Mouse (Mus musculus) CD4-positive, CD25-positive, alpha-beta regulatory T cell, adult 4 months (primary cell): Measurements from ENCODE around the gene Cdh4. TPM values are rescaled to one million over a fixed set of nuclear protein-coding genes. Genes with fewer than 3 reads are reported as not detected.

ENCODE experiments used
- ATAC-seq: one replicate; pipeline ENCODE4 v1.8.0; 2017
- polyA plus RNA-seq, 2 experiments: library from polyadenylated mRNA; unstranded; fragments of 100-300 nt; shearing (Covaris generic); gene quantifications; one replicate each; pipeline ENCODE4 v1.2.1; 2017

Cdh4 gene
- polyA plus RNA-seq, 2 experiments from 2014 or later = not detected

DNA sequence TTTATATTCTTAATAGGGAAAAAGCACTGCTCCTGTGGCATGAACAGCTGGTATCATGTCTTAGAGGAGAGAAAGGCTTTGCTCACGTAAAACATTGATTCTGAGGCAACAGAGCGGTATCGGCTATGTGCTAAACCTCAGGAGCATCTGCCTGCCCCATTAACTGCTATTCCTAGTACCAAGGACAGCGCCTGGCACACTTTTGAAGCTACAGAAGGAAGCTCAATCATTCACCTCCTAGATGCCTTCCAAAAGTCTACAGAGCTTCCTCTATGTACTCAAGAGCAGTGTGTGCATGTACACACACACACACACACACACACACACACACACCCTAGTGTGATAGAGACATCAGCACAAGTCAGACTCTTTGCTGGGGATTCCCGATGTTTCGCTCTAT is 34.4 kb downstream of the Cdh4 start:
- no peak for ATAC-seq

DNA sequence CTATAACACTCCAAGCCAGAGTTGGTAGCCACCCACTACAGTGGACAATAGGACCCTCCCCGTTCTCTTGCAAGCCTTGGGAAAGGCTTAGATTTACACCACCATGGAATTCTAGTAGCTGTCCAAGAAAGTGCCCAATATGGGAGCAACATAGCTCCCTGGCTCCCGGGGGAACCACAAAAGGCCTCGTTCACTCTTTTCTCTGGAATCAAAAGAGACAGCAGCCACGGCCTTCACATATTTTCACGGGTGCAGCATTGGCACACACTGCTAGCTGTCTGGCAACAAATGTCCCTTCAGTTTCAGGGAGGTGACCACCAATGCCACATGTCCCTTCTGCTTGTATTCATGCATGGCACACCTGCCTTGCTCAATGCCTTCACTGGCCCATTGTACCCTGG is 38.6 kb downstream of the Cdh4 start:
- no peak for ATAC-seq

DNA sequence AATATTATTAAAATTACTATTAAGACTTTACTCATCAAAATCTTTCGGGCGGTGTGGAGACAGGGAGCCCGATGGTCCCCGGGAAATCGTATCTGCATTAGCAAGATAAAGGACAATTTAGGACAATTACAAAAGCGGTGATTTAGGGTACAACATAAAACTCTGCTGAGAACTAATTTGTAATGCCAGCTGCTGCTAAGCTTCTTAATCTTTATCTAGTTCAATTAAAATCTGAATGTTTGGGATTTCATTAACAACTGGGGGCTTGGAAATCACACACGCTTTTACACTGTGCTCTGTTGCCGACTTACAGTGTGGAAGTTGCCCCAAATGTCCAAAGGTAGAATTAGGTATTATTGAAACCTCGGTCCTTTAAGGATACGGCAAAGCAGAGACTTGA is 39.1 kb downstream of the Cdh4 start:
- no peak for ATAC-seq

DNA sequence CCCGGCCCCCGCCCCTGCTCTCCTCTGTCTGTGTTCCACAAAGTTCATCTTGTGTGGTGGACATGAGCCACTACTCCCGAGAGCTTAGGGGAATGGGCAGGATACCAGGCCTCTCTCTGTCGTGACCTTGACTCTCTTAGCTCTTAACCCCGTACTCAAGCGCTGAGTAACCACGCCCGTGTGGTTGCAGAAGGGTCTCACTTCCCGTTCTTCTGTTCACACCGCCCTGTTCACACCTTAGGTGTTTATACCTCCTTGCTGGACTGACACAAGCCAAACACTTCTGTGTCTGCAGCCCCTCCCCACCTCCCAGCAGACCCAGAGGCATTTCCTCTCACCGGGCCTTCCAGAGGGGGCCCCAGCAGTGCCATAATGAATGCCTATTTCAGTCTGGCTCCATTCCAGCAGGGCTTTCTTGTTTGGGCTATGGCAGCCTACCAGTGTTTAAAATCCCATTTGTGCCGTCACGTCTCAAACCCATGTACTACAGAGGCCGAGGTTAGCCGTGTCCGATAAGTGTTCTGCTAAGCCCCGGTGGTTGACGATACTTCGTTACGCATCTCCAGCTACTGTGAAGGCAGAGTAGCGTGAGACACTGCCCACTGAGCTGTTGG is 46.4 kb downstream of the Cdh4 start:
- ATAC-seq = no peak

DNA sequence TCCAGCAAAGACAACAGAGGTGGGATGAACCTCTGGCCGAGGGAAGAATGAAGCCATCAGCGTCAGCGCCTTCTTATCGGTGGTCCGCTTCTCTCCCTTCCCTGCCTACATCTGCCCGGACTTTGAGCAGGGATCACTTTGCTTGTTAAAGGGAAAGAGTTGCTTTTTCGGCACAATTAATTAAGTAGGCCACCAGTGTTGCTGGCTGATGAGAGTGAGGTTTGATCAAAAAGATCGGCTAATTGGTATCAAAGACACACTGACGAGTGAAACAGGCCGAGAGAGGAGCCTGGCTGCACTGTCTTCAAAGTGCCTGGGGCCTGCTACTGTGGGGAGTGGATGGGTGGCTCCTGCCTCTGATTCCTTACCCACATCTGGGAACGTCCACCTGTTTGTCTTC is 49.7 kb downstream of the Cdh4 start:
- no peak for ATAC-seq

DNA sequence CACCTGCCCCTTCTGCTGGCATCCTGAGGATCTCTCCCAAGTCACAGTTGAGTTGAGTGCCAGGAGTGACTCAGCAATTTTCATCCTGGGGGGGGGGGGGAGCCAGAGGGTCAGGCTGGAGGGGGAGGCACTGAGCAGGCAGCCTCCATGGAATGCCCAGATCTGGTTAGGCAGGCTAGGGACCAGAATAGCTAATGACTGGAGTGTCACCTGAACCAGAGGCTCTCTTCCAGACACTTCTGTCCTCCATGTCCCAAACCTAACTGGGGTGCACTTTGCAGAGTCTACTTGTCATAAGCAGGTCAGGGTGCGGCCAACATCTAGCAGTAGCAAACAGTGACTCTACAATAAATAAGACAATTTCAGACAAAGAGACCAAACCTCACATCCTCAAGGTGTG is 52.0 kb downstream of the Cdh4 start:
- no peak for ATAC-seq

DNA sequence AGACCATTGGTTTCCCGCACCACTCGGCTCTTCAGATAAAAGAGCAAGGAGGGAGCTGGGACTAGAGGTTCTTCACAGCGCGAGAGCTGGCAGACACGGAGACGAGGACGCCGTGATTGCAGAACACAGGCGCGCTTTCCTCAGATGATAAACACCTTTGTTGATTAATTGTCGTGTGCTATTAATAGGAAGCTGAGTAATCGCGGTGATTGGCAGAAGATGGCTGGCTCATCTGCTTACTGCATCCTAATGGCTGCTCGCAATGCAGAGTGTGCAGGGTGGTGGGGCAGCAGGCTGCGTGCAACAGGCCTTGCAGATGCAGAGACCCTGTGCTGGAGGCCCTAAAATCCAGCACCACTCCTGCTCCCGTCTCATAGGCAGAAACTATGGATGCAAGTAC is 68.2 kb downstream of the Cdh4 start:
- no peak for ATAC-seq

DNA sequence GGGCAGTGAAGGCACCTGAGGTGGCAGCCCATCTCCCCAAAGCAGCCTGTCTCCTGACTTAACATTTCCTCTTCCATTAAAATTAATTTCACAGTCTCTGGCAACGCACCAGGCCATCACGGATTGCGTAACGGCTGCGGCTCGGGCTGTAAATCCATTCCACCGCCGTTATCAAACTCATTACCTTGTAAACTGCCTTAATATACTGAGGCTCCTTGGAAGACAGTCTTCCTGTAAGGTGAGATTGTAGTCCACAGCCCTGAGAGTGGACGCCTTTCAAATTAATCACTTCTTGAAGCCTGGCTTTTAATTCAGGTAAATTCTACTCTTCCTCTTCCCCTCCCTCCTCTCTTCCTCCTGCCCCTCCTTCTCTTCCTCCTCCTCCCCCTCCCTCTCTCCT is 74.3 kb downstream of the Cdh4 start:
- no peak for ATAC-seq

DNA sequence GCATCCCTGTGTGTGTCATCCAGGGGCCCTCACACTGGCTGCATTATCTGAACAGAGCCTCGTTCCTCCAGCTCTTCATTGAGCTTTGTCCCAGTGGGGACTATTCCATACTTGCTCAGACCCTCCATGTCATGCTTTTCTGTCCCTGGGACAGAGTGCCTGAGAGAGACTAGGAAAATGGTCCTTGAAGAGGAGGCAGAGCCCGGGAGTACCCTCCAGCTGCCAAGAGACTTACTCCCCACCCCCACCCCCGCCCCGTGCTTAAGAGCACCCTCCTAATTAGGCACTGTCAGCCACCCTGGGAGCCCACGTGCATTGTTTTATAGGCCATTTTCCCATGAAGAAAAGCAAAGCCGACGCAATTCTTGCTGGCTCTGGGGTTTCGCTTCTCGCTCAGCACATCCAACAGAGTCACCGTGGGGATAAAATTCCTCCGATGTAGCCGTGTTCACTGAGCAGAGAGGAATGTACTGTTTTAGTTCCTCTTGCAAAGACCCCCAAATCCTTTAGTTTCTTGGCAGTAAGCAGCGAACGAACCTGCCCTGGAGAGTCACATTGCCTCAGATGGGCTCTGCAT is 76.3 kb downstream of the Cdh4 start:
- no peak for ATAC-seq

DNA sequence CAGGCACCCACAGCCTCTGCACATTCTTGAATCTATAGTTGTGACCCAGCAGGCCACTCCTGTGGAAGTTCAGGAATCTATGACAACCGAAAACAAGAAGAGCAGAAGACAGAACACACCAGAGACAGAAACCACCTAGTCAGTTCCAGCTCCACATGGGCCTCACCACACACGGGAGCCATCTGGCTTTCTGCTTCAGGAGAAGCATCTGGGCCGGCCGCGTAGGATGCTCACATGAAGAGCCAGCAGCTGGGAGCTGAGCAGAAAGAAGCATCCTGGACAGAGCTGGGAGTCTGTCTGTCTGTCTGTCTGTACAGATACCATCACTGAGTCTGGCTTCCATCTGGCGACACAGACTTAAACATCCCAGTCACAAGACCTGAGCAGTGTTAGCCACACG is 76.9 kb downstream of the Cdh4 start:
- no peak for ATAC-seq

DNA sequence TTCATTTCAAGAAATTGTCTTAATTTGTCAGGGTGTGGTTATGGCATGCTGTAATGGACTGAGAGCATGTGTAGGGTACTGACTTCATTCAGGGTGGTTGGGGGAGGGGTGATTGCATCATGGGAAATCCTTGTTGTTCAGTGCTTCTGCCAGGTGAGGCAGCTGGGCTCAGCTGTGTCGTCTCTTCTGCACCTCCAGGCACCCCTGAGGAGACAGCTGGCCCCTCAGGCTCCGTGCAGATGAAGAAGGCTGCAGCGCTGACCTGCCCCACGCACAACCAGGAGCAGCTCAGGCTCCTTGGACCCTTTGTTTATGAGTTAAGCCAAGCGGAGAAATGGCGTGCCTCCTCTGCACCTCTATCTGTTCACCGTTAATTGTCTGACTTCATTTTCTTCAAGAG is 77.7 kb downstream of the Cdh4 start:
- ATAC-seq = no peak

DNA sequence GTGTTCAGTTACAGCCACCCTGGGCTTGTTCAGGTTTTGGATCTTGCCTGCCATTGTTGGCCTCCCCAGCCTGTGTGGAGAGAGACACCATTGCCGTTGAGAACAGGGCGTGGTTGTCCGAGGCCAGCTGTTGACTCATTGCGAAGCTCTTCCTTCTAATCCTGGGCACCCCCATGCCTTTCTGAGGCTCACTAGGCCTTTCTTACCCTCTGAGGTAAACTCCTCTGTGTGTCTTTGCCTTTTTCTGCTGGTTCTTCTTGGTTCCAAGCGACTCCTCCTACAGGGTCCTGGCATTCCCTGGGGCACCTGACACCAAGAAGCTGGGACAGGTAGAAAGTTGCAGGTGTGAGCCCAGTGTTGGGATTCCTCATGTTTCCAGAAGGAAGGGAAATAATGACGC is 78.7 kb downstream of the Cdh4 start:
- ATAC-seq = no peak

DNA sequence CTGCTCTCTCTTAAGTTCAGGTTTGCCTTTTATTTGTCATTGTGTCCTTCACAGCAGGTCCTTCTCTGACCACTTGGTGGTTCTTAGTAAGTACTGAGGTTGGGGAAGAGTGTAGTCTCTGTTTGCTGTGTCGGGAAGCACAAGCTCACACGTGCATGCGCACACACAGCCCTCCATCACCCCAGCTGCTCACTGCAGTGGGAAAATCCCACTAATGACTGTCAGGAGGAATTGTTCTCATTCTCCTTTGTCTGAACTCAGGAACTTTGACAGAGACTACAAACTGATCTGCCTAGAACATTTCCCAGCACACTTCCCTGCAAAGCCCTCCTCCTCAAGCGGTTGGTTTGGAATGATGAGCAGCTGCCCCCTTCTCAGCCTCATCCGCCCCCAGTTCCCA is 79.2 kb downstream of the Cdh4 start:
- ATAC-seq = no peak

DNA sequence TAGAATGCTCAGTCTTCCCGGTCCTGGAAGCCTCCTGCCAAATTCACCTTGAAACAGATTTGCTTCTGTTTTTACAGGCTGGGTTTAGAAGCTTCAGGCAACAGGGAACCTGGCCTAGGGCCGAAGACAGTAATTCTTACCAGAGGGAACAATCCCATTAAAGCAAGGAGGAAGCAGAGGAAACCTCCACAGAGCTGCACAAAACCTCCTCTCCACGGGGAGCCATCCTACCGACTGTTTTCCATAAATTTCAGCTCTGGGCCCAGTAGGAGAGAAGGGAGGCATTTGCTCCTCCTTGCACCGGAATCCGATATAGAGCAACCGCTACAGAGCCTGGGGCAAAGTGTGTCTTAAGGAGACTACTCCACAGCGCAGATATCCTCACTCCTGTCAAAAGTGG is 79.9 kb downstream of the Cdh4 start:
- ATAC-seq = no peak

DNA sequence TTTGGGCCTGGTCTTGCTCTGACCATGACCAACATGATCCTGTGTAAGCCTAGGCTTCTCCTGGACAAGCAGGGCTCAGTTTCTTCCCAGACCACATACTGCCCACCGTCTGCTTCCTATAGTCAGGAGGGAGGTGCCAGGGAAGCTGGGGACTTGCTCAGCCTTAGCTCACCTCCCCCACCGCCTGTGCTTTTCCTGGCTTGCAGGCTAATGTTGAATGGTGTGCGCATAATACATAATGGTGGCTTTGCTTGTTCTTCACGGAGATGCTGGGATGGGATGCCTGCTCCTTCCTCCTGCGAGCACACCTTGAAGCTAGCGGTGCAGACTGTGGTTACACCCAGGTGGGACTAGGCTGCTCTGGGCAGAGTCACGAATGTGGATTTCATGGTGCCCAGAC is 84.7 kb downstream of the Cdh4 start:
- ATAC-seq = no peak

DNA sequence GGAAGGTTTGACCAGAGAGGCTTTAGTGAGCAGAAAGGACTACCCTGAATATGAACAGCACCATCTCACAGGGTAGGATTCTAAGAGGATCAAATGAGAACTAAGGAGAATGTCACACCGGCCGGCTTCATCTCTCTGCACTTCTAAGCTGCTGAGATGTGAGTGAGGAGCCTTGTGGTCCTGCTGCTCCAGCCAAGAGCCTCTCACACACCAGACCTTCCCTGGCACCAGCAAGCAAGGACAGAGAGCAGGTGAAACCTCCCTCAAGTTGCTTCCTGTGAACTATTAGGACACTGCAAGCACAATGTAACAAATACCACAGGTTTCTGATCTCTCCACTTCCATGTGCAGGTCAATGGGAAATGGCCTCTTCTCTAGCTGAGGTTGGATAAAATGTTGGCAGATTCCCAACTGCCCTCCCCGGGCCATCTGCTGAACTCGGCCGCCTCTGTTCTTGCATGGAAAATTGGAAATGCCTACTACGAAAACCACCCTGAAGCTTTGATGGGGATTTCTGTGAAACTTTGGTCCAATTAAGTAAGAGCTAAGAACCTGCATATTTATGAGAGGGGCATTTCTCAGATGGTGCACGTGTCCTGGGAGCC is 88.3 kb downstream of the Cdh4 start:
- ATAC-seq = no peak

DNA sequence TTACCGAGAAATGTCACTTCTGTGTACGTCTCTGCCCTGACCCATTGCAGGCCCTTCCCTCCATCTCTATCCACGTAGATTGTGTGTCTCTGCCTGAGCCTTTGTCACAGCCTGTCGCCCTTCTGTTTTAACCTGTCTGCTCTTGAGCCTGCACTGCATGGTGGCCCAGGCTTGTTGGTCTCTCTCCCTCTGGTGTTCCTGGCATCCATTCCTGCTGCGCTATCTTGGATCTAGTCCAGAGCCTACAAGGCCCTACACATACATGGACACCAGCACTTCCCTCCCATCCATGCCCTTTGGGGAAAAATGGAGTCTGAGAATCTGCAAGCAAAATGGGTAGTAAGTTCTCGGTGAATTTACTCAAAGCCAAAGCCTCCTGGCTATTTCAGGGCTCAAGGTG is 91.0 kb downstream of the Cdh4 start:
- no peak for ATAC-seq

DNA sequence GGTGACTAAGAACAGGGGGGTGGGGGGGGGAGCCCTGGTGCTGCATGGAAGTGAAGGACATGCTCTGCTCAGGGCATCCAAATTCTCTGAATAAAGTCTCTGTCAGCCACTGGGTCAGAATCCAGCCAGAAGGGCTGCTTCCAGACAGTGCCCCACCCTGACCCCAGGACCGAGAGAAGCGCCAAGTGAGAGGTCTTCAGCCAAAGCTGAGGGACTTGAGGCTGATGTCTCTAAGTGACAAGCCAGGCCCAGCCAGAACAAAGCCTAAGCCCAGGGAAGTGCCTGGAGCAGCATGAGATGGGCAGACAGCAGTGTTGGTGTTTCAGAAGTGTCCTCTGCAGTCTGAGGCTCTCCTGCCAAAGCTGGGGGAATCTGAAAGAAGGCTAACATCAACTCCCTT is 91.7 kb downstream of the Cdh4 start:
- ATAC-seq = no peak

DNA sequence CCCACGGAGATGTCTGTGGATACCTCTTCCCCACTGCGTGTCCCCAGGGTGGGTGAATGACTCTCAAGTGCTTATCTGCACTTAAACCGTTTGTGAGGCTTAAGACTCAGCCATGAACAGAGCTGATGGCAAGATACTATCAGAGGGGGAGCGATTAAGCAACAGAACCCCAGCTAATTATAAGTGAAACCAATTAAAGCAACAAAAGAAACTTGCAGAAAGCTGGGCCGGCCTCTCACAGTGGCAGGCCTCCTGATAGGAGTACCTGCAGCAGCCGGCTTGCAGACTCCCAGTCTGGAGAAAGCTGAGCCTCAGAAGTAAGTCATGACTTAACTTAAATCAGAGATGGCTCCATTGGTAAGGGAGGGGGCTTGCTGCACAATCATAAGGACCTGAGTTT is 93.0 kb downstream of the Cdh4 start:
- no peak for ATAC-seq

DNA sequence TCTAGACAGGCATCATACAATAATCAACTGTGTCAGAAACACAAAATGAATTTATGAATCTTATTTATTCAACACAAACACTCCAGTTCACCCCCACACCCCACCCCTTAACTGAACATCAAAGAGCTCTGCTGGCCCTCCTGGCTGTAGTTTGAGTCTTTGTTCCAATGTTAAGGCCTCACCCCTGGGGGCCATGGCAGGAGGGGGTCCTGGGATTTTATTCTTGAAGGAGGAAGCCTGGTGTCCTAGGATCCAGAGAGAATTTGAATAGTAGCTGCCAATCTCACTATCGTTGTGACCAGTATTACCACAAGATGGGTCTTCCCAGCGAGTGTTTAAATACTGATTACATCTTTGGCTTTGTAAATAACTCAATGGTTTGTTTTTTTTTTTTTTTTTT is 94.5 kb downstream of the Cdh4 start:
- no peak for ATAC-seq

DNA sequence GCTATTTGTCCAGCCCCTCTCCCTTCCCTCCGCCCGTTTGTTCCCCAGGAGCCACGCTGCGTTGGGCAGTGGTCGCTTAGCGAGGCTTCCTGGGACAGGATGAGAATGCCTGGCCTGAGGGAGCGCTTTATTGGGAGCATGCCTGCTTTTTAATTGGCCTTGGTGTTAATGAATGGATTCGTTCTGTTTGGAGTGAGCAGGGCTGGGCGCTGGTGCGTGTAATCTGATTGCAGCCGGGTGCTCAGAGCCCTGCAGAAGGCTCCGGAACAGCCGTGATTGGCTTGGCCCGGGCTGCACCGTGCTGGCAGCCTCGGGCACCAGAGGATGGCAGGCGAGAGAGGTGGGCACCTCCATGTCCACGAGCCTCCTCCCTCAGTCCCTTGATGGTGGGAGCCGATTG is 95.2 kb downstream of the Cdh4 start:
- ATAC-seq = no peak

DNA sequence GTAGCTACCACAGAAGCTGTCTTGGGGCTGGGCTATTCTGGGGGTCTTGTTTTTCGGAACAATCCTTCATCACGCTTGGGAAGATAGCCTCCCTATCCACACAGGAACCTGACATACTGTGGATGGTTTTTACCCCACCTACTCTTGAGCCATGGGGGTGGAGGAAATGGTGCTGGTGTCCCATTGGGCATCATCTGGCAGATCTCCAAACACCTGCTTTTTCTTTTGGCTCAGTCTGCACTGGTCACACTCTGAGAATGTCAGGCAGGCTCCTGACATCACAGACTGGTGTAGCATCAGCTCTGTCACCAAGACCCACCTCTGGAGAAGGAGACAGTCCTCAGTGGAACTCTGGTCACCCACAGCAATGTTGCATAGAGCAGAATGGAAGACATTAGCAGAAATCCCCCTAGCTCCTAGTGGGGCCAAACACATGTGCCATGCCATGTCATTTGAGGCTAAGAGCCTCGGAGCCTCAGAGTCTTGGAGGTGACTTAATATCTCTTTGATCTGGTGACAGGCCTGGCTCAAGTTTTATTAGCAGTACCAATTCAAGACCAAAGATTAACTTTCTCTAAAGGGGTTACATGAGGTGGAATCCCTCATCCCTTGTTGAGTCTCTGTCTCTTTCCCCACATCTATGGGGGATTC is 95.7 kb downstream of the Cdh4 start:
- no peak for ATAC-seq

DNA sequence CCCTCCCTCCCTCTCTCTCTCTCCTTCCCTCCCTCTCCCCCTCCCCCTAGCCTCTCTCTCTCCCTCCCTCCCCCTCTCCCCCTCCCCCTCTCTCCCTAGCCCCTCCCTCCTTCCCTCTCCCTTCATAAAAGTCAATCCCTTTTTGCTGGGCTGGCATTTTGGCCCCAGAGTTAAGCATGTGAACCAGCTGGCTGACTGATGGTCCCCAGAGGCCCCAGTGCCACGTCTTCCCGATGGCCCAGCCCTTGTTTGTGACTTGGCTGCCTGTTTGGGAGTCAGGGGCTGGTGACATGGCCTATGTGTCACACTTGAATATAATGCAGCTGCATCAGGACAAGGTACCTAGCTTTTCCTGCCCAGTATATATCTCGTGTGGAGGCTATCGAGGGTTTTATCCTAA is 96.3 kb downstream of the Cdh4 start:
- ATAC-seq = no peak

DNA sequence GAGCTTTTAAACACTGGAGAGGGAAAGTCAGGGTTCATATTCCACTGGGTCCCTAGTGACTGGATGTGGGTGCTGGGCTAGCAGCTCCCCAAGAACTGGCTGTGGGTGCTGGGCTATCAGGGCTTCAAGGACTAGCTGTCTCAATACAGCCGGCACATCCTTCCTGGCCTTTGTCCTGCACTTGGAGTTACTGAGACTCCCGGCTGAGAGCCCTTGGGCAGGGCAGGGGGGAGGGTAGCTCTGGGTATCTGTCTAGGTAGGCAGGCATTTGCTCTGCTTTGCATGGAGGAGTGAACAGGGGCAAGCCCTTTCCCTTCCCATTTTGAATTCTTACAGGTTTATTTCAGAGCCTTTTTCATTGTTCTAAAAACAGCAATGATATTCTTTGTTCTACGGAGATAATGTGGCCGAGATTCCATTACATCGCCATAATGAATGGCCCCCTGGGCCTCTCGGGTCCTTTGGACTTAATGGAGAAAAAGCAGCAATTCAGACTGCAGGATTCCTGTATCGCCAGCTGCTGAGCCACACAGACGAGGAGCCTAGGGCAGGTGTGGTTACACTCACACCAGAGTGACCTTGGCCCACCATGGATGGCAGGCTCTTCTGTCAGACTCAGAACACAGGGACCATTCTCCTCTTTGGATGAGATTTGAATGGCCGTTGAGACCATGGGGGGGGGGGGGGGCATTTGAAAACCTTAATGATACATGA is 97.5 kb downstream of the Cdh4 start:
- ATAC-seq = no peak
